Mouse (Mus musculus): ENCODE results near the gene Slc25a22. TPM values are rescaled to one million over a fixed set of nuclear protein-coding genes. Genes with fewer than 3 reads are reported as not detected.

Slc25a22 gene
- total and polyA plus RNA-seq, 2 experiments from 2014 or later = 121 to 148 TPM

GRCm38 (mm10) chr7:141403305-141403704 is 34.4 kb downstream of the Slc25a22 start:
- DNase-seq (ENCODE audit: low spot score) (peak; percentile 55), ATAC-seq (ENCODE audit: low FRiP score) (peak; percentile 53; the same call in 1 of the 2 replicates)
- H3K36me3 ChIP-seq (ENCODE audit: insufficient read depth, low read length) = peaks cover 39% of the 10 kb centered on the region
- H3K9ac ChIP-seq (replicated peaks; ENCODE audit: low read length, poor library complexity, severe bottlenecking) = no peak overlapping the region
- no peaks in the 10 kb centered on the region for H3K27me3 ChIP-seq (ENCODE audit: insufficient read depth, low read length)
- H3K9me3 ChIP-seq (ENCODE audit: low read length) = no peaks in the 10 kb centered on the region
- no peak overlapping the region for H3K4me2 ChIP-seq (ENCODE audit: low read depth, low read length, poor library complexity, severe bottlenecking)
- no peaks in the 10 kb centered on the region for H3K4me1 ChIP-seq (ENCODE audit: insufficient read depth, low read length)
- no peak overlapping the region for H3K4me3 ChIP-seq (ENCODE audit: low read depth, low read length)
- peak; percentile 83 for TF ChIP-seq CTCF (IDR thresholded peaks at IDR 0.05)
- H3K27ac ChIP-seq (ENCODE audit: low read depth, low read length) = no peak overlapping the region
- WGBS = 43% methylated on average over 5 of the region's 5 CpGs

- Histone ChIP-seq H3K4me1 (ENCODE audit: insufficient read depth, low read length) (peaks cover 8% of the 10 kb centered on the region; the same call in 1 of the 2 replicates), H3K9ac (replicated peaks; ENCODE audit: low read length, poor library complexity, severe bottlenecking) (no peak overlapping the region), H3K27me3 (ENCODE audit: insufficient read depth, low read length) (no peaks in the 10 kb centered on the region), H3K4me2 (ENCODE audit: low read depth, low read length, poor library complexity, severe bottlenecking) (no peak overlapping the region), H3K9me3 (ENCODE audit: low read length) (no peaks in the 10 kb centered on the region), H3K4me3 (ENCODE audit: low read depth, low read length) (no peak overlapping the region), H3K36me3 (ENCODE audit: insufficient read depth, low read length) (peaks cover 28% of the 10 kb centered on the region), H3K27ac (ENCODE audit: low read depth, low read length) (no peak overlapping the region)
- ATAC-seq (ENCODE audit: low FRiP score) (no peak), DNase-seq (ENCODE audit: low spot score) (no peak)
- WGBS = 89% methylated on average over 1 of the region's 1 CpGs
- TF ChIP-seq CTCF (IDR thresholded peaks at IDR 0.05) = no peak
These were observed 42.3 kb downstream of the Slc25a22 start for GRCm38 (mm10) chr7:141395348-141395747.

GRCm38 (mm10) chr7:141394771-141395170 is 42.9 kb downstream of the Slc25a22 start:
- H3K27me3 ChIP-seq (ENCODE audit: insufficient read depth, low read length) = no peaks in the 10 kb centered on the region
- no peak overlapping the region for H3K4me2 ChIP-seq (ENCODE audit: low read depth, low read length, poor library complexity, severe bottlenecking)
- H3K9ac ChIP-seq (replicated peaks; ENCODE audit: low read length, poor library complexity, severe bottlenecking) = no peak overlapping the region
- H3K36me3 ChIP-seq (ENCODE audit: insufficient read depth, low read length) = peaks cover 22% of the 10 kb centered on the region
- TF ChIP-seq CTCF (IDR thresholded peaks at IDR 0.05) = peak; percentile 91
- H3K4me3 ChIP-seq (ENCODE audit: low read depth, low read length) = no peak overlapping the region
- DNase-seq (ENCODE audit: low spot score) (peak; percentile 73), ATAC-seq (ENCODE audit: low FRiP score) (no peak)
- H3K27ac ChIP-seq (ENCODE audit: low read depth, low read length) = no peak overlapping the region
- no peaks in the 10 kb centered on the region for H3K9me3 ChIP-seq (ENCODE audit: low read length)
- peaks cover 8% of the 10 kb centered on the region; the same call in 1 of the 2 replicates for H3K4me1 ChIP-seq (ENCODE audit: insufficient read depth, low read length)
- 20% methylated on average over 6 of the region's 6 CpGs for WGBS

- H3K9me3 ChIP-seq (ENCODE audit: low read length) = no peaks in the 10 kb centered on the region
- H3K9ac ChIP-seq (replicated peaks; ENCODE audit: low read length, poor library complexity, severe bottlenecking) = no peak overlapping the region
- H3K27me3 ChIP-seq (ENCODE audit: insufficient read depth, low read length) = no peaks in the 10 kb centered on the region
- no peak for ATAC-seq (ENCODE audit: low FRiP score)
- peaks cover 8% of the 10 kb centered on the region; the same call in 1 of the 2 replicates for H3K4me1 ChIP-seq (ENCODE audit: insufficient read depth, low read length)
- TF ChIP-seq CTCF (IDR thresholded peaks at IDR 0.05) = no peak
- 90% methylated on average over 7 of the region's 7 CpGs for WGBS
- no peak overlapping the region for H3K4me3 ChIP-seq (ENCODE audit: low read depth, low read length)
- no peak overlapping the region for H3K27ac ChIP-seq (ENCODE audit: low read depth, low read length)
- H3K4me2 ChIP-seq (ENCODE audit: low read depth, low read length, poor library complexity, severe bottlenecking) = no peak overlapping the region
- H3K36me3 ChIP-seq (ENCODE audit: insufficient read depth, low read length) = peaks cover 18% of the 10 kb centered on the region
- DNase-seq (ENCODE audit: low spot score) = no peak
These were observed 43.5 kb downstream of the Slc25a22 start for GRCm38 (mm10) chr7:141394158-141394557.

GRCm38 (mm10) chr7:141392552-141393222 is 45.0 kb downstream of the Slc25a22 start:
- WGBS = 28% methylated on average over 9 of the region's 9 CpGs
- H3K27me3 ChIP-seq (ENCODE audit: insufficient read depth, low read length) = no peaks in the 10 kb centered on the region
- peak overlapping the region; percentile 68 for H3K4me3 ChIP-seq (ENCODE audit: low read depth, low read length)
- ATAC-seq (ENCODE audit: low FRiP score) (no peak), DNase-seq (ENCODE audit: low spot score) (no peak)
- peak overlapping the region; percentile 79 for H3K4me2 ChIP-seq (ENCODE audit: low read depth, low read length, poor library complexity, severe bottlenecking)
- peak overlapping the region; percentile 82; the same call in 1 of the 2 replicates for H3K27ac ChIP-seq (ENCODE audit: low read depth, low read length)
- peak overlapping the region; percentile 65 for H3K9ac ChIP-seq (replicated peaks; ENCODE audit: low read length, poor library complexity, severe bottlenecking)
- H3K4me1 ChIP-seq (ENCODE audit: insufficient read depth, low read length) = peaks cover 8% of the 10 kb centered on the region; the same call in 1 of the 2 replicates
- H3K9me3 ChIP-seq (ENCODE audit: low read length) = no peaks in the 10 kb centered on the region
- no peak for TF ChIP-seq CTCF (IDR thresholded peaks at IDR 0.05)
- peaks cover 7% of the 10 kb centered on the region for H3K36me3 ChIP-seq (ENCODE audit: insufficient read depth, low read length)

Data from midbrain, postnatal 0 days (tissue).